8 mouse cellular contexts compared by ENCODE assay signal in genomic region chr3:89481488-89481887, GRCm38 (mm10). TPM values are rescaled to one million over a fixed set of nuclear protein-coding genes. Genes with fewer than 3 reads are reported as not detected.
DNase-seq lines count a peak whose midpoint lies in the region; ATAC-seq and TF ChIP-seq lines count a peak whose summit lies in the region.
"Had no signal": no experiment of that assay in that cellular context is flagged by ENCODE, and none has a peak within 500 bp of the region (broad histone marks: within the 10 kb centered on the region; RNA-seq: fewer than 3 reads in every experiment).

No protein-coding gene starts in this region.

- no peaks in the 10 kb centered on the region for H3K4me1 ChIP-seq in MEL (ENCODE audit: control insufficient read depth in 1 of 2, insufficient read depth in 2 of 2, low read length in 2 of 2)

- TF ChIP-seq EP300 in MEL (IDR thresholded peaks at IDR 0.05; ENCODE audit: low read depth in 1 of 2, low read length in 2 of 2), result no peak

- peak; percentile 40; the same call in 1 of the 2 replicates for ATAC-seq in erythroblast, adult 5-6 weeks (replicated peaks; ENCODE audit: low FRiP score, poor library complexity, severe bottlenecking)

- peak; percentile 12 for DNase-seq in left cerebral cortex, postnatal 4 days
- no peak for DNase-seq in left cerebral cortex, adult 9 months (ENCODE audit: low spot score in 2 of 2)
- peak; percentile 86 for DNase-seq in MEL (ENCODE audit: low read depth, low spot score)
- DNase-seq in splenic B cell, adult 2 months (ENCODE audit: low read depth, low spot score), result peak; percentile 67
- DNase-seq in layer of hippocampus, postnatal 10 days (ENCODE audit: low spot score in 2 of 2), result no peak
- DNase-seq in urinary bladder, postnatal 10 days (ENCODE audit: low spot score), result no peak

- peak; percentile 42 for TF ChIP-seq RAD21 in MEL (IDR thresholded peaks at IDR 0.05; ENCODE audit: low read depth, low read length)

- intact Hi-C loops in left cerebral cortex, postnatal 4 days (cut with DNase I), result no loop called here

- H3K36me3 ChIP-seq in MEL (ENCODE audit: control insufficient read depth in 1 of 2, insufficient read depth in 2 of 2, low read length in 2 of 2), result no peaks in the 10 kb centered on the region
- H3K36me3 ChIP-seq in splenic B cell, adult 2 months (ENCODE audit: control insufficient read depth, insufficient read depth, low read length, poor library complexity, severe bottlenecking), result no peaks in the 10 kb centered on the region

- no peak overlapping the region for H3K9ac ChIP-seq in MEL (ENCODE audit: control insufficient read depth, low read depth, low read length, poor library complexity, severe bottlenecking)

- peaks cover 2 to 3% of the 10 kb centered on the region in 2 experiments; a peak in 2 of 4 replicates for H3K27me3 ChIP-seq in MEL (ENCODE audit: control insufficient read depth in 1 of 2, insufficient read depth in 2 of 2, low read length in 2 of 2)
- no peaks in the 10 kb centered on the region for H3K27me3 ChIP-seq in splenic B cell, adult 2 months (ENCODE audit: control insufficient read depth, insufficient read depth, low read length, poor library complexity, severe bottlenecking)

- H3K79me2 ChIP-seq in MEL (ENCODE audit: control insufficient read depth, insufficient read depth, low read length, poor library complexity), result no peaks in the 10 kb centered on the region

- no peak overlapping the region for H3K27ac ChIP-seq in MEL (ENCODE audit: control insufficient read depth, low read depth, low read length)

- peak; percentile 90 to 100 (median 95) for TF ChIP-seq CTCF in MEL (IDR thresholded peaks at IDR 0.05 in 2 of 3, conservative IDR thresholded peaks at IDR 0.05 in 1 of 3; ENCODE audit: control insufficient read depth in 1 of 3, insufficient read depth in 1 of 3, low read depth in 2 of 3, low read length in 3 of 3, poor library complexity in 1 of 3, severe bottlenecking in 1 of 3)

- no peak for TF ChIP-seq POLR2A in MEL (IDR thresholded peaks at IDR 0.05; ENCODE audit: control insufficient read depth in 1 of 2, insufficient read depth in 1 of 2, low read depth in 1 of 2, low read length in 2 of 2, poor library complexity in 1 of 2)

- H3K9me3 ChIP-seq in MEL (replicated peaks; ENCODE audit: insufficient read depth, low read length), result no peaks in the 10 kb centered on the region

- H3K4me3 ChIP-seq in MEL (ENCODE audit: control insufficient read depth in 1 of 2, insufficient read depth in 1 of 2, low read depth in 2 of 2, low read length in 2 of 2), result no peak overlapping the region

TF ChIP-seq in MEL, 35 proteins besides CTCF, POLR2A, EP300 and RAD21:
- TF ChIP-seq BHLHE40 (IDR thresholded peaks at IDR 0.05; ENCODE audit: borderline replicate concordance, low read depth, low read length), result no peak
- no peak for TF ChIP-seq MAZ (IDR thresholded peaks at IDR 0.05; ENCODE audit: low read depth, low read length)
- no peak for TF ChIP-seq USF2 (IDR thresholded peaks at IDR 0.05; ENCODE audit: borderline replicate concordance in 1 of 2, insufficient read depth in 1 of 2, low read depth in 1 of 2, low read length in 2 of 2)
- peak; percentile 69 for TF ChIP-seq SMC3 (IDR thresholded peaks at IDR 0.05; ENCODE audit: low read depth, low read length)
- no peak for TF ChIP-seq NRF1 (IDR thresholded peaks at IDR 0.05; ENCODE audit: insufficient read depth, low read depth, low read length, poor library complexity, severe bottlenecking)
- 0 out of 2 replicates have a peak, but pooled peaks have one; percentile 6 for TF ChIP-seq USF1 (IDR thresholded peaks at IDR 0.05; ENCODE audit: low read depth, low read length)
- no peak for TF ChIP-seq RCOR1 (IDR thresholded peaks at IDR 0.05; ENCODE audit: low read depth, low read length)
- TF ChIP-seq NELFE (IDR thresholded peaks at IDR 0.05; ENCODE audit: low read depth, low read length), result 0 out of 2 replicates have a peak, but pooled peaks have one; percentile 38
- no peak for TF ChIP-seq MYB (IDR thresholded peaks at IDR 0.05; ENCODE audit: low read depth, low read length)
- TF ChIP-seq MAFK (IDR thresholded peaks at IDR 0.05; ENCODE audit: borderline replicate concordance, low read depth, low read length), result no peak
- TF ChIP-seq ZNF384 (IDR thresholded peaks at IDR 0.05; ENCODE audit: low read depth, low read length), result no peak
- TF ChIP-seq JUND (IDR thresholded peaks at IDR 0.05; ENCODE audit: low read depth, low read length), result no peak
- peak; percentile 42 for TF ChIP-seq ZC3H11A (IDR thresholded peaks at IDR 0.05; ENCODE audit: low read depth, low read length)
- TF ChIP-seq CHD1 (IDR thresholded peaks at IDR 0.05; ENCODE audit: low read depth, low read length), result no peak
- no peak for TF ChIP-seq SIN3A (IDR thresholded peaks at IDR 0.05; ENCODE audit: low read length)
- TF ChIP-seq POLR2AphosphoS2 (IDR thresholded peaks at IDR 0.05; ENCODE audit: low read length), result no peak
- TF ChIP-seq MAX (IDR thresholded peaks at IDR 0.05; ENCODE audit: low read length), result no peak; the same call in 1 of the 2 replicates
- TF ChIP-seq E2F4 (IDR thresholded peaks at IDR 0.05; ENCODE audit: borderline replicate concordance, low read depth, low read length), result no peak
- TF ChIP-seq TAL1 (IDR thresholded peaks at IDR 0.05; ENCODE audit: low read length), result no peak
- no peak for TF ChIP-seq ETS1 (IDR thresholded peaks at IDR 0.05; ENCODE audit: low read depth, low read length)
- TF ChIP-seq CHD2 (IDR thresholded peaks at IDR 0.05; ENCODE audit: low read length), result no peak
- TF ChIP-seq HCFC1 (IDR thresholded peaks at IDR 0.05; ENCODE audit: low read depth, low read length), result 0 out of 2 replicates have a peak, but pooled peaks have one; percentile 54
- TF ChIP-seq ELF1 (IDR thresholded peaks at IDR 0.05; ENCODE audit: low read depth, low read length), result no peak
- TF ChIP-seq MYC (IDR thresholded peaks at IDR 0.05; ENCODE audit: low read depth, low read length), result no peak
- no peak for TF ChIP-seq ZMIZ1 (IDR thresholded peaks at IDR 0.05; ENCODE audit: low read depth, low read length)
- TF ChIP-seq TCF12 (IDR thresholded peaks at IDR 0.05; ENCODE audit: low read depth, low read length), result no peak
- TF ChIP-seq MEF2A (IDR thresholded peaks at IDR 0.05; ENCODE audit: extremely low read depth, insufficient replicate concordance, low read depth, low read length, poor library complexity, severe bottlenecking), result no peak
- no peak for TF ChIP-seq POLR2AphosphoS5 (IDR thresholded peaks at IDR 0.05; ENCODE audit: borderline replicate concordance, low read depth, low read length)
- TF ChIP-seq GABPA (IDR thresholded peaks at IDR 0.05; ENCODE audit: low read depth, low read length), result no peak
- no peak for TF ChIP-seq ZKSCAN1 (IDR thresholded peaks at IDR 0.05; ENCODE audit: low read depth, low read length)
- TF ChIP-seq TBP (IDR thresholded peaks at IDR 0.05; ENCODE audit: low read depth, low read length), result no peak
- no peak for TF ChIP-seq UBTF (IDR thresholded peaks at IDR 0.05; ENCODE audit: borderline replicate concordance, insufficient read depth, low read depth, low read length)
- no peak for TF ChIP-seq MXI1 (IDR thresholded peaks at IDR 0.05; ENCODE audit: low read depth, low read length)
- TF ChIP-seq KAT2A (conservative IDR thresholded peaks at IDR 0.05; ENCODE audit: low read depth, low read length), result no peak
- no peak for TF ChIP-seq GATA1 (IDR thresholded peaks at IDR 0.05; ENCODE audit: low read depth, low read length)

RNA-seq across cellular contexts. Expression of gene Pmvk, which starts 27.1 kb away (rescaled TPM):
- total RNA-seq in left cerebral cortex, postnatal 4 days (2021), result 10 to 100 TPM; 43.7 to 53.4 TPM
- total RNA-seq in MEL (2012; rRNA removed), result 53.6 and 63.6 TPM in 2 replicates
- polyA plus RNA-seq in MEL (2012; ENCODE audit: insufficient read depth in 1 of 2, insufficient read length in 2 of 2, low read depth in 1 of 2, low replicate concordance in 2 of 2, missing spikeins in 1 of 2), result 10 to 100 TPM in 1 of 2 experiments, not detected in 1; 75.7 TPM
- 5.4 and 8.1 TPM in 2 replicates for total RNA-seq in erythroblast, adult 5-6 weeks (2015; ENCODE audit: low replicate concordance)
- total RNA-seq in erythroblast, adult 5-6 weeks (2017; ENCODE audit: low replicate concordance), result 6.6 and 10.1 TPM in 2 replicates
- 10 to 100 TPM; 44.0 to 46.9 TPM for total RNA-seq in layer of hippocampus, postnatal 10 days (2021)

RNA-seq across cellular contexts. Expression of gene Kcnn3, which starts 38.5 kb away (rescaled TPM):
- 10 to 100 TPM; 19.5 to 20.7 TPM for total RNA-seq in left cerebral cortex, postnatal 4 days (2021)
- not detected in 2 replicates for total RNA-seq in MEL (2012; rRNA removed)
- under 1 TPM in 1 of 2 experiments, not detected in 1; 0.04 TPM for polyA plus RNA-seq in MEL (2012; ENCODE audit: insufficient read depth in 1 of 2, insufficient read length in 2 of 2, low read depth in 1 of 2, low replicate concordance in 2 of 2, missing spikeins in 1 of 2)
- total RNA-seq in erythroblast, adult 5-6 weeks (2015; ENCODE audit: low replicate concordance), result not detected in 2 replicates
- 0.26 TPM in 1 of 2 replicates, not detected in the other for total RNA-seq in erythroblast, adult 5-6 weeks (2017; ENCODE audit: low replicate concordance)
- total RNA-seq in layer of hippocampus, postnatal 10 days (2021), result 10 to 100 TPM; 28.5 to 30.3 TPM
- total RNA-seq: neutrophil, adult 5-6 weeks had no signal

RNA-seq across cellular contexts. Expression of gene Pbxip1, which starts 45.0 kb away (rescaled TPM):
- 10 to 100 TPM; 17.1 to 17.5 TPM for total RNA-seq in left cerebral cortex, postnatal 4 days (2021)
- total RNA-seq in MEL (2012; rRNA removed), result 4.8 and 7.6 TPM in 2 replicates
- 10 to 100 TPM in 1 of 2 experiments, not detected in 1; 10.7 TPM for polyA plus RNA-seq in MEL (2012; ENCODE audit: insufficient read depth in 1 of 2, insufficient read length in 2 of 2, low read depth in 1 of 2, low replicate concordance in 2 of 2, missing spikeins in 1 of 2)
- total RNA-seq in erythroblast, adult 5-6 weeks (2015; ENCODE audit: low replicate concordance), result 3.8 and 4.2 TPM in 2 replicates
- total RNA-seq in erythroblast, adult 5-6 weeks (2017; ENCODE audit: low replicate concordance), result 6.2 and 8.6 TPM in 2 replicates
- total RNA-seq in layer of hippocampus, postnatal 10 days (2021), result 10 to 100 TPM; 43.3 to 45.2 TPM

RNA-seq across cellular contexts. Expression of gene Pygo2, which starts 51.5 kb away (rescaled TPM):
- total RNA-seq in left cerebral cortex, postnatal 4 days (2021), result 10 to 100 TPM; 53.3 to 60.2 TPM
- 50.8 and 61.1 TPM in 2 replicates for total RNA-seq in MEL (2012; rRNA removed)
- polyA plus RNA-seq in MEL (2012; ENCODE audit: insufficient read depth in 1 of 2, insufficient read length in 2 of 2, low read depth in 1 of 2, low replicate concordance in 2 of 2, missing spikeins in 1 of 2), result 10 to 100 TPM in 1 of 2 experiments, not detected in 1; 50.3 TPM
- total RNA-seq in erythroblast, adult 5-6 weeks (2015; ENCODE audit: low replicate concordance), result 9.8 and 11.5 TPM in 2 replicates
- 5.6 and 12.4 TPM in 2 replicates for total RNA-seq in erythroblast, adult 5-6 weeks (2017; ENCODE audit: low replicate concordance)
- 10 to 100 TPM; 48.5 to 52.3 TPM for total RNA-seq in layer of hippocampus, postnatal 10 days (2021)

Comparison
In these comparisons a context has a peak if more than half of its experiments do, and no peak if none do; other contexts are left out.
1. DNase-seq: peak in left cerebral cortex, postnatal 4 days (single experiment), MEL (single experiment) and splenic B cell, adult 2 months (single experiment); none in left cerebral cortex, adult 9 months (0 of 2), layer of hippocampus, postnatal 10 days (0 of 2) and urinary bladder, postnatal 10 days (single experiment).
2. RNA of gene Kcnn3, which starts 38.5 kb away (total RNA-seq): 28.5 to 30.3 TPM in layer of hippocampus, postnatal 10 days and 19.5 to 20.7 TPM in left cerebral cortex, postnatal 4 days; 0.26 TPM in erythroblast, adult 5-6 weeks and not detected in MEL; every median in the first group is over 10 times any median in the second.